In genomic region chr6:127330015-127330705, GRCm38 (mm10) we compare ENCODE assay signal across 8 mouse cellular contexts.
A peak's percentile ranks its signal among the peaks of the same experiment; 100 is the strongest.
DNase-seq lines count a peak whose midpoint lies in the region; ATAC-seq lines count a peak whose summit lies in the region.

No protein-coding gene starts in this region.

- under 1% methylated on average over 46 of the region's 46 CpGs for WGBS in heart, embryonic 14.5 days
- under 1% methylated on average over 46 of the region's 46 CpGs for WGBS in liver, embryonic 13.5 days (ENCODE audit: insufficient replicate concordance)
- 1% methylated on average over 46 of the region's 46 CpGs for WGBS in stomach, embryonic 15.5 days

- peaks cover 4% of the 10 kb centered on the region; the same call in 1 of the 2 replicates for H3K4me1 ChIP-seq in brown adipose tissue, adult 24 weeks (ENCODE audit: control insufficient read depth, insufficient read depth, insufficient read length, low read length)
- peaks cover 21 to 42% of the 10 kb centered on the region in 2 experiments for H3K4me1 ChIP-seq in heart, embryonic 14.5 days (ENCODE audit: control insufficient read depth in 2 of 2, insufficient read depth in 2 of 2, low read length in 2 of 2)
- H3K4me1 ChIP-seq in liver, embryonic 13.5 days (replicated peaks) = peaks cover 62% of the 10 kb centered on the region
- H3K4me1 ChIP-seq in stomach, embryonic 15.5 days = peaks cover 32% of the 10 kb centered on the region

- peak overlapping the region; percentile 64 for H3K4me3 ChIP-seq in brown adipose tissue, adult 24 weeks (ENCODE audit: insufficient read depth, low read depth, low read length)
- H3K4me3 ChIP-seq in heart, embryonic 14.5 days (ENCODE audit: control insufficient read depth in 1 of 2, insufficient read depth in 1 of 2, low read depth in 1 of 2, low read length in 2 of 2) = peak overlapping the region; percentile 36 to 42
- H3K4me3 ChIP-seq in liver, embryonic 13.5 days (replicated peaks) = peak overlapping the region; percentile 67
- H3K4me3 ChIP-seq in stomach, embryonic 15.5 days (replicated peaks) = peak overlapping the region; percentile 46

- DNase-seq in CD4-positive, CD25-positive, alpha-beta regulatory T cell, adult 2 months (ENCODE audit: low read depth, low spot score) = peak; percentile 89
- DNase-seq in kidney, postnatal 10 days = peak; percentile 93
- DNase-seq in liver, embryonic 13.5 days = peak; percentile 73
- peak; percentile 88 for DNase-seq in neural tube, embryonic 10.5 days (ENCODE audit: extremely low spot score, low spot score)

- ATAC-seq in erythroid progenitor cell, adult 5-6 weeks (replicated peaks; ENCODE audit: low FRiP score, poor library complexity, severe bottlenecking) = peak; percentile 89
- peak; percentile 93 for ATAC-seq in heart, embryonic 14.5 days (ENCODE audit: insufficient number of reproducible peaks, insufficient read depth, low FRiP score, low read depth)
- peak; percentile 87 for ATAC-seq in liver, embryonic 13.5 days (ENCODE audit: low read depth)
- peak; percentile 86 for ATAC-seq in stomach, embryonic 15.5 days (ENCODE audit: insufficient read depth, low FRiP score, low read depth)

- no peak overlapping the region for H3K27ac ChIP-seq in brown adipose tissue, adult 24 weeks (replicated peaks; ENCODE audit: low read depth, low read length)
- H3K27ac ChIP-seq in heart, embryonic 14.5 days (replicated peaks in 1 of 2; ENCODE audit: control insufficient read depth in 1 of 2, insufficient read depth in 1 of 2, low read depth in 2 of 2, low read length in 2 of 2) = peak overlapping the region; percentile 90 to 95
- peak overlapping the region; percentile 81 for H3K27ac ChIP-seq in liver, embryonic 13.5 days
- peak overlapping the region; percentile 93 for H3K27ac ChIP-seq in stomach, embryonic 15.5 days

- H3K36me3 ChIP-seq in heart, embryonic 14.5 days (ENCODE audit: control insufficient read depth, insufficient read depth, low read length) = no peaks in the 10 kb centered on the region
- no peaks in the 10 kb centered on the region for H3K36me3 ChIP-seq in liver, embryonic 13.5 days
- H3K36me3 ChIP-seq in stomach, embryonic 15.5 days = no peaks in the 10 kb centered on the region

- H3K9me3 ChIP-seq in heart, embryonic 14.5 days (ENCODE audit: control insufficient read depth, low read length) = no peaks in the 10 kb centered on the region
- H3K9me3 ChIP-seq in liver, embryonic 13.5 days (replicated peaks) = no peaks in the 10 kb centered on the region
- no peaks in the 10 kb centered on the region for H3K9me3 ChIP-seq in stomach, embryonic 15.5 days

- H3K9ac ChIP-seq in heart, embryonic 14.5 days (ENCODE audit: low read length) = peak overlapping the region; percentile 70
- H3K9ac ChIP-seq in liver, embryonic 13.5 days = peak overlapping the region; percentile 84
- 0 out of 2 replicates have a peak overlapping the region, but pooled peaks have one; percentile 21 for H3K9ac ChIP-seq in stomach, embryonic 15.5 days

- peak overlapping the region; percentile 71 for H3K4me2 ChIP-seq in heart, embryonic 14.5 days (ENCODE audit: low read length)
- peak overlapping the region; percentile 96 for H3K4me2 ChIP-seq in liver, embryonic 13.5 days
- H3K4me2 ChIP-seq in stomach, embryonic 15.5 days = peak overlapping the region; percentile 83

- H3K27me3 ChIP-seq in heart, embryonic 14.5 days (ENCODE audit: control insufficient read depth, insufficient read depth, low read length) = no peaks in the 10 kb centered on the region
- no peaks in the 10 kb centered on the region for H3K27me3 ChIP-seq in liver, embryonic 13.5 days
- H3K27me3 ChIP-seq in stomach, embryonic 15.5 days (replicated peaks) = no peaks in the 10 kb centered on the region

Comparison
In these comparisons a context has a peak if more than half of its experiments do, and no peak if none do; other contexts are left out.
1. H3K9ac ChIP-seq: peak in every context shown above with its lines; median percentile 84 in liver, embryonic 13.5 days; 70 in heart, embryonic 14.5 days; 21 in stomach, embryonic 15.5 days.